Mouse (Mus musculus) CD4-positive, CD25-positive, alpha-beta regulatory T cell (primary cell): ENCODE measurements around the gene Sh3bp2. TPM values are rescaled to one million over a fixed set of nuclear protein-coding genes. Genes with fewer than 3 reads are reported as not detected.

Experiments
- polyA plus RNA-seq: library from polyadenylated mRNA; unstranded; fragments of 100-300 nt; shearing (Covaris generic); gene quantifications from one replicate; pipeline ENCODE4 v1.2.1, GENCODE M21; 2017

Sh3bp2 gene
- 15.5 TPM for polyA plus RNA-seq

GRCm38 (mm10) chr5:34525663-34526476 lies at the start of gene Sh3bp2:
TSS of gene Sh3bp2 (plus strand) at chr5:34525838.

DNA sequence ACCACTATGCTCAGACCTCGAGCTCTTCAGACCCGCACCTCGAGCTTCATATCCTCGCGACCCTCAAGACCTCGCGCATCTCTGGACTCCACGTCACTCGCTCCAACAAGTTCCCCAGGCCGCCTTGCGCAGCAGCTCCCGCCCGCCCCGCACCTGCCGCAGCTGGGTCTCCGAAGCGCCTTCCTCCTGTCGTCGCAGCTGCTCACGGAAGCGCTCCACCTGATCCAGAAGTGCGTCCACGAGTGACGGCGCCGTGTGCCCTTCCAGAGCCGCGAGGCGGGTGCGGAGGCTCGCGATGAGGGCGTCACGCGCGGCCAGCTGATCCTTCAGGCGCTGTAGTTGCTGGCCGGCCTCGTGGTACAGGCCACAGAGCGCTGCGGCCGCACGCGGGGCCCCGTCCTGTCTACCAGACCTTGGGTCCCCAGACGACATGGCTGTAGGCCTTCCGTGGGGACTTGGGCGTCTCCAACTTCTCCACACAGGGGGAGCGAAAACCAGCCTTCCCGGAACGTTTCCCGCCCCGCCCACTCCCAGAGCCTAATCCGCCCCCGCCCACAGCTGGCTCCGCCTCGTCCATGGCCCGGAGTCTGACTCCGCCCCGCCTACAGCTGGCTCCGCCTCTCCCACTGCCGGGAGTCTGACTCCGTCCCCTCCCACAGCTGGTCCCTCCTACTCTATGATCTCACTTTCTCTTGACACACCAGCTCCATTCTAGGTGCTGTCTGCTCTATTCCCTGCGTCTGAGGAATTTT lies 12.0 kb upstream of the Sh3bp2 start, which contains the start of gene Tnip2:
Tnip2 (minus strand) TSS at position 526 of the 752 bp plus-strand sequence.

GRCm38 (mm10) chr5:34573268-34574221 lies 47.9 kb downstream of the Sh3bp2 start, which contains the start of gene Add1:
TSS of gene Add1 (plus strand) at chr5:34573664.

Other genes starting within 250 kb of the Sh3bp2 start
- gene Zfyve28, start 237.4 kb upstream of the Sh3bp2 start, polyA plus RNA-seq: 4.0 TPM
- gene Cfap99, start 237.2 kb upstream of the Sh3bp2 start, polyA plus RNA-seq: not detected
- gene Rnf4, start 189.5 kb upstream of the Sh3bp2 start, polyA plus RNA-seq: 147 TPM
- 24.2 TPM for gene Fam193a, start 155.9 kb upstream of the Sh3bp2 start, polyA plus RNA-seq
- gene Tnip2, start 11.8 kb upstream of the Sh3bp2 start, polyA plus RNA-seq: 30.3 TPM
- gene Add1, start 47.8 kb downstream of the Sh3bp2 start, polyA plus RNA-seq: 332 TPM
- gene Mfsd10, start 111.4 kb downstream of the Sh3bp2 start, polyA plus RNA-seq: 69.9 TPM
- 40.2 TPM for gene Nop14, start 134.3 kb downstream of the Sh3bp2 start, polyA plus RNA-seq
- 10.1 TPM for gene Grk4, start 134.5 kb downstream of the Sh3bp2 start, polyA plus RNA-seq
- gene Htt, start 235.9 kb downstream of the Sh3bp2 start, polyA plus RNA-seq: 21.4 TPM